Mouse (Mus musculus) midbrain, embryonic 11.5 days (tissue): ENCODE measurements around the gene Mgat4a. TPM values are rescaled to one million over a fixed set of nuclear protein-coding genes. Genes with fewer than 3 reads are reported as not detected.

ENCODE experiments used
- polyA plus RNA-seq: library from polyadenylated mRNA; unstranded; fragments of >200 nt; fragmentation: Nextera tagmentation; extraction: Ambion mirVana; gene quantifications from 2 replicates; pipeline ENCODE4 v1.2.1, GENCODE M21; 2014

Gene Mgat4a
- polyA plus RNA-seq, 1 experiment from 2014 or later, result 5.7 TPM

Other genes with a start within 250 kb of the Mgat4a start
- gene Inpp4a, start 241.2 kb downstream of the Mgat4a start, polyA plus RNA-seq, result 19.5 and 20.7 TPM in 2 replicates
- gene Coa5, start 110.9 kb downstream of the Mgat4a start, polyA plus RNA-seq, result 55.0 and 61.0 TPM in 2 replicates
- 127 and 138 TPM in 2 replicates for gene Unc50, start 110.9 kb downstream of the Mgat4a start, polyA plus RNA-seq
- gene 2010300C02Rik, start 179.1 kb upstream of the Mgat4a start, polyA plus RNA-seq, result 0.61 and 0.66 TPM in 2 replicates